Mouse (Mus musculus): ENCODE data around the gene Gm10638. TPM values are rescaled to one million over a fixed set of nuclear protein-coding genes. Genes with fewer than 3 reads are reported as not detected.

Gene Gm10638
- polyA plus RNA-seq (2011; ENCODE audit: insufficient read depth, insufficient read length, low read depth, missing spikeins): not detected in 2 replicates

DNA sequence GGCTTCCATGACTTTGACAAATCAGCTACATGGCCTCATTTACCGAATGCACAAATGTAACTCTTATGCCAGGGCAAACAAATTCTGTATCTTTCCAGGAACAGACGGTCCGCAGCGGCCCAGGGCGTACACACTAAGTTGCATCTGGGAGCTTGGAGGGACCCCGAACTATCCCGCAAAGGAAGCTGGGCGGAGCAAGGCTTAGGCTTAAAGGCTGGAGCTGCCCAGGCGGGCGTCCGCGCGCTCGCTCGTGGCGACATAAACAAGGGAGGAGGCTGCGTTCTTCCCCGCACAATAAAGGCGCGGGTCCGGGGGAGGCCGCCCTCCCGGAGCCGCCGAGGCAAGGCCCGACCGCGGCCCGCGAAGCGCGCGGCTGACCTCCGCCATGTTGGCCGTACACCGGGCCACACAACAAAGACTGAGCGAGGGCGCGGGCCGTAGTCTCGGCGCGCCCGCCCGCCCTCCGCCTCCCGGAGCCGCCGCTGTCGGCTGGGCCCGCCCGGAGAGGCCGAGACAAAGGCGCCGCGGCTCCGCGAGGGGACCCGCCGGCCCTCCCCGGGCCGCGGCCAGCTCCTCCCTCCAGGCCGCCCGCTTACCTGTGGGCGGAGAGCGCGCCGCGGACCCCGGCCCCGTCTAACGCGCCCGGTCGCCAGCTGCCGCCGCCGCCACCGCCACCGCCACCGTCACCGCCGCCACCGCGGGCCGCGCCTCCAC, at the start of gene Gm10638, which contains the start of gene Siah1a:
Gm10638 (plus strand) TSS at position 479 of the 714 bp plus-strand sequence.
Siah1a (minus strand) TSS at position 714 of the 714 bp plus-strand sequence.
- peak within 1 kb of the TSS; percentile 99 for H3K9ac ChIP-seq (ENCODE audit: low read depth, poor library complexity, severe bottlenecking)
- no peaks in the 10 kb centered on the region for H3K36me3 ChIP-seq (ENCODE audit: control insufficient read depth, insufficient read depth, low read length, poor library complexity, severe bottlenecking)
- no peaks in the 10 kb centered on the region for H3K27me3 ChIP-seq (ENCODE audit: control insufficient read depth, insufficient read depth, low read length, poor library complexity, severe bottlenecking)
- TF ChIP-seq EP300 (IDR thresholded peaks at IDR 0.05; ENCODE audit: insufficient read depth, low read depth, low read length) (no peak), POLR2A (IDR thresholded peaks at IDR 0.05; ENCODE audit: insufficient read depth, low read length) (no peak), CTCF (IDR thresholded peaks at IDR 0.05; ENCODE audit: low read depth, low read length) (no peak)
- H3K4me1 ChIP-seq (ENCODE audit: control insufficient read depth, insufficient read depth, low read length): no peaks in the 10 kb centered on the region
- H3K4me3 ChIP-seq (ENCODE audit: low read depth, low read length): peak within 1 kb of the TSS; percentile 89
- no peaks in the 10 kb centered on the region for H3K9me3 ChIP-seq (replicated peaks; ENCODE audit: control insufficient read depth, insufficient read depth, low read length, poor library complexity, severe bottlenecking)
- H3K27ac ChIP-seq (ENCODE audit: insufficient read depth, low read length): peak within 1 kb of the TSS; percentile 94

DNA sequence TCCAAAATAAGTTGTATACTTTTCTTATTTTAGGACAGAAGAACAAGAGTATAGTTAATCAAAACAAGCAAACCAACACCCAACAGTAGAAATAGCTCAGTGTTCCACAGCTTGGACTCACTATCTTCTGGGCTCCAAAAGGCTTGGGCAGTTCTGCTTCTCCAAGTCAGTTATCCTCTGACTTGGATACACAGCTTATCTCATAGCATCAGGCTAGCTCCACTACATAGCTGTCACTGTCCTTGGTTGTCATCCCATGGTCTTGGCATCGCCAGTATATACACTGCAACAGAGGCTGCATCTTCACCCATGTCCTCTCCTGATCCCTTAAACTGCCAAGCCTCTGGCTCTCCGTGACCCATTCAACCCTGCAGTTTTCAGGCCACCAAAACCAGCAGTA, 49.8 kb upstream of the Gm10638 start:
- no peak overlapping the region for H3K27ac ChIP-seq (ENCODE audit: insufficient read depth, low read length)
- no peak overlapping the region for H3K4me3 ChIP-seq (ENCODE audit: low read depth, low read length)
- TF ChIP-seq EP300 (IDR thresholded peaks at IDR 0.05; ENCODE audit: insufficient read depth, low read depth, low read length): no peak
- no peak for TF ChIP-seq CTCF (IDR thresholded peaks at IDR 0.05; ENCODE audit: low read depth, low read length)
- no peak for TF ChIP-seq POLR2A (IDR thresholded peaks at IDR 0.05; ENCODE audit: insufficient read depth, low read length)

GRCm38 (mm10) chr8:86698811-86699421, 46.6 kb upstream of the Gm10638 start:
- H3K9ac ChIP-seq (ENCODE audit: low read depth, poor library complexity, severe bottlenecking): no peak overlapping the region
- no peaks in the 10 kb centered on the region for H3K27me3 ChIP-seq (ENCODE audit: control insufficient read depth, insufficient read depth, low read length, poor library complexity, severe bottlenecking)
- no peak overlapping the region for H3K4me3 ChIP-seq (ENCODE audit: low read depth, low read length)
- H3K4me1 ChIP-seq (ENCODE audit: control insufficient read depth, insufficient read depth, low read length): no peaks in the 10 kb centered on the region
- no peaks in the 10 kb centered on the region for H3K36me3 ChIP-seq (ENCODE audit: control insufficient read depth, insufficient read depth, low read length, poor library complexity, severe bottlenecking)
- no peak overlapping the region for H3K27ac ChIP-seq (ENCODE audit: insufficient read depth, low read length)
- H3K9me3 ChIP-seq (replicated peaks; ENCODE audit: control insufficient read depth, insufficient read depth, low read length, poor library complexity, severe bottlenecking): no peaks in the 10 kb centered on the region
- TF ChIP-seq POLR2A (IDR thresholded peaks at IDR 0.05; ENCODE audit: insufficient read depth, low read length): no peak
- no peak for TF ChIP-seq EP300 (IDR thresholded peaks at IDR 0.05; ENCODE audit: insufficient read depth, low read depth, low read length)
- TF ChIP-seq CTCF (IDR thresholded peaks at IDR 0.05; ENCODE audit: low read depth, low read length): no peak

More for the DNA sequence above, 49.8 kb upstream of the Gm10638 start:
- Histone ChIP-seq H3K9ac (ENCODE audit: low read depth, poor library complexity, severe bottlenecking) (no peak overlapping the region), H3K27me3 (ENCODE audit: control insufficient read depth, insufficient read depth, low read length, poor library complexity, severe bottlenecking) (no peaks in the 10 kb centered on the region), H3K4me1 (ENCODE audit: control insufficient read depth, insufficient read depth, low read length) (no peaks in the 10 kb centered on the region), H3K9me3 (replicated peaks; ENCODE audit: control insufficient read depth, insufficient read depth, low read length, poor library complexity, severe bottlenecking) (no peaks in the 10 kb centered on the region), H3K36me3 (ENCODE audit: control insufficient read depth, insufficient read depth, low read length, poor library complexity, severe bottlenecking) (no peaks in the 10 kb centered on the region)

DNA sequence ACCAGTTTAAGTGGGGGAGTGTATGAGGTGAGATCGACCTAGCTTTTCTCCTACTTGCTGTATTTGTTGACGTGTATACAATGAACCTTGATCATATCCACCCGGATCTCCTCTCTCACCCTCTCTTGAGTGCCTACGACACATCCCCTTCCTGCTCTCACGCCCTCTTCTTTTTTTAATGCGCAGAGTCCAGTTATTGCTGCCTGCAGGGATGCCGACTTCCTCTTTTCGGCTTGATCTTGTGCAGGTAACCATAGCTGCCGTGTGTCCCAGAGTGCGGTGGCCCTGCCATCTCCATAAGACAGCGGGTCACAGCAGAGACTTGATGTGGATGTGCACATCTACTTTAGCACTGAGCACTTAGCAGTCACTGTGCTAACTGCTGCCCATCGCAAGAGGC, 46.0 kb upstream of the Gm10638 start:
- H3K4me3 ChIP-seq (ENCODE audit: low read depth, low read length): no peak overlapping the region
- no peaks in the 10 kb centered on the region for H3K36me3 ChIP-seq (ENCODE audit: control insufficient read depth, insufficient read depth, low read length, poor library complexity, severe bottlenecking)
- TF ChIP-seq EP300 (IDR thresholded peaks at IDR 0.05; ENCODE audit: insufficient read depth, low read depth, low read length): no peak
- no peak for TF ChIP-seq CTCF (IDR thresholded peaks at IDR 0.05; ENCODE audit: low read depth, low read length)
- no peak for TF ChIP-seq POLR2A (IDR thresholded peaks at IDR 0.05; ENCODE audit: insufficient read depth, low read length)
- H3K9me3 ChIP-seq (replicated peaks; ENCODE audit: control insufficient read depth, insufficient read depth, low read length, poor library complexity, severe bottlenecking): no peaks in the 10 kb centered on the region
- H3K4me1 ChIP-seq (ENCODE audit: control insufficient read depth, insufficient read depth, low read length): no peaks in the 10 kb centered on the region
- H3K9ac ChIP-seq (ENCODE audit: low read depth, poor library complexity, severe bottlenecking): no peak overlapping the region
- H3K27ac ChIP-seq (ENCODE audit: insufficient read depth, low read length): no peak overlapping the region
- H3K27me3 ChIP-seq (ENCODE audit: control insufficient read depth, insufficient read depth, low read length, poor library complexity, severe bottlenecking): no peaks in the 10 kb centered on the region

DNA sequence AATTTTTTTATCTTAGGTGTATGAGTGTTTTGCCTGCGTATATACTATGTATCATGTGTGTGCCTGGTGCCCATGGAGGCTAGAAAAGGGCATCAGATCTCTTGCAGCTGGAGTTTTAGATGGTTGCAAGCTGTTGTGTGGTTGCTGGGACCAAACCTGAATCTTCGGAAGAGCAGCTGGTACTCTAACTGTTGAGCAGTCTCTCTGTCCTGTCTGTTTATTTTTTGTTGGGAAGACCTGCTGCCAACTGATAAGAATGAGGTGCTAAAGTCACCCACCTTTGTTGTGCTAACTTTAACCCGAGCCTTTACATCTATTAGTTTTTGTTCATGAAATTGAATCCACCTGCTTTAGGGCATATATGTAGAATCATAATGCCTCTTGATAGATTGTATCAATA, 43.0 kb upstream of the Gm10638 start:
- Histone ChIP-seq H3K9ac (ENCODE audit: low read depth, poor library complexity, severe bottlenecking) (no peak overlapping the region), H3K27me3 (ENCODE audit: control insufficient read depth, insufficient read depth, low read length, poor library complexity, severe bottlenecking) (no peaks in the 10 kb centered on the region), H3K9me3 (replicated peaks; ENCODE audit: control insufficient read depth, insufficient read depth, low read length, poor library complexity, severe bottlenecking) (no peaks in the 10 kb centered on the region), H3K27ac (ENCODE audit: insufficient read depth, low read length) (no peak overlapping the region), H3K4me3 (ENCODE audit: low read depth, low read length) (no peak overlapping the region), H3K4me1 (ENCODE audit: control insufficient read depth, insufficient read depth, low read length) (no peaks in the 10 kb centered on the region), H3K36me3 (ENCODE audit: control insufficient read depth, insufficient read depth, low read length, poor library complexity, severe bottlenecking) (no peaks in the 10 kb centered on the region)
- TF ChIP-seq EP300 (IDR thresholded peaks at IDR 0.05; ENCODE audit: insufficient read depth, low read depth, low read length) (no peak), POLR2A (IDR thresholded peaks at IDR 0.05; ENCODE audit: insufficient read depth, low read length) (no peak), CTCF (IDR thresholded peaks at IDR 0.05; ENCODE audit: low read depth, low read length) (no peak)

DNA sequence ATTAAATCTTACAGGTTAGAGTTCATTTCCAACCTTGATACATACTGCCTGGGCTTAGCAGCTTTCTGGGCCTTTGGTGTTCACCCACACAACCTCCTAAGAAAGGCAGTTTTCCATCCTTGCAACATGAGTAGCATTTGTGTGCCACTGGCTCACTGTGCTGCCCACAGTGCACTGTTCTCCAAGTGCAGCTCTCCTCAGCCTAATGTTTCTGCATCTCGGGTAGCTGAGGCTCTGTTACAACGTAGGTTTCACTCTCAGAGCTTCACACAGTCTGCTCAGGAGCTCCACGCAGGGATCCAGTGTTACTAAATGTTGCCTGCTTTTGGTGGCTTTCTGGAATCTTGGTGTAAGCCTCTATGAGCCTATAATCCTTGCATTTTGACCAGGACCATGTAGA, 40.2 kb upstream of the Gm10638 start:
- Histone ChIP-seq H3K4me3 (ENCODE audit: low read depth, low read length) (no peak overlapping the region), H3K27me3 (ENCODE audit: control insufficient read depth, insufficient read depth, low read length, poor library complexity, severe bottlenecking) (no peaks in the 10 kb centered on the region), H3K9ac (ENCODE audit: low read depth, poor library complexity, severe bottlenecking) (no peak overlapping the region), H3K36me3 (ENCODE audit: control insufficient read depth, insufficient read depth, low read length, poor library complexity, severe bottlenecking) (no peaks in the 10 kb centered on the region), H3K4me1 (ENCODE audit: control insufficient read depth, insufficient read depth, low read length) (no peaks in the 10 kb centered on the region), H3K9me3 (replicated peaks; ENCODE audit: control insufficient read depth, insufficient read depth, low read length, poor library complexity, severe bottlenecking) (no peaks in the 10 kb centered on the region), H3K27ac (ENCODE audit: insufficient read depth, low read length) (no peak overlapping the region)
- TF ChIP-seq EP300 (IDR thresholded peaks at IDR 0.05; ENCODE audit: insufficient read depth, low read depth, low read length): no peak

Data from ES-Bruce4 (cell line).